Mouse (Mus musculus): ENCODE measurements around the gene Cops7b.

GRCm38 (mm10) chr1:86559232-86559631 is 23.5 kb upstream of the Cops7b start:
- no peak for TF ChIP-seq CTCF (IDR thresholded peaks at IDR 0.05; ENCODE audit: borderline replicate concordance, control insufficient read depth, extremely low read depth, insufficient read depth, low read length, poor library complexity)
- TF ChIP-seq POLR2A (IDR thresholded peaks at IDR 0.05; ENCODE audit: control insufficient read depth, extremely low read depth, insufficient read depth, low read length, poor library complexity) = no peak
